Mouse (Mus musculus) thymus, postnatal 36 days (tissue): ENCODE measurements around the gene Btbd35f13.
"Not testable (repeated sequence)": the region's sequence is repeated elsewhere in the genome, so short reads cannot be mapped to it uniquely, and the experiment has no call there.

Source experiments
- DNase-seq, 2 experiments: peaks; one replicate each; pipeline ENCODE4 v3.0.0; 2022; ENCODE audit warnings: mixed read lengths in 2 of 2

Btbd35f13 gene

GRCm38 (mm10) chrX:33656872-33657271 lies at the start of gene Btbd35f13:
TSS of gene Btbd35f13 (plus strand) at chrX:33657172.
- DNase-seq, result not testable (repeated sequence)

GRCm38 (mm10) chrX:33702249-33702648 lies 45.3 kb downstream of the Btbd35f13 start, which contains the start of gene Btbd35f14:
TSS of gene Btbd35f14 (minus strand) at chrX:33702349.
- not testable (repeated sequence) for DNase-seq
